Mouse (Mus musculus) CD4-positive, CD25-positive, alpha-beta regulatory T cell, adult 4 months (primary cell): ENCODE measurements around the gene Serpina3j. TPM values are rescaled to one million over a fixed set of nuclear protein-coding genes. Genes with fewer than 3 reads are reported as not detected.

Experiments used
- polyA plus RNA-seq, 2 experiments: library from polyadenylated mRNA; unstranded; fragments of 100-300 nt; shearing (Covaris generic); gene quantifications; one replicate each; pipeline ENCODE4 v1.2.1; 2017

The Serpina3j gene
- polyA plus RNA-seq, 2 experiments from 2014 or later = not detected

Other genes with a start within 250 kb of the Serpina3j start
- gene Serpina5, start 213.4 kb upstream of the Serpina3j start, polyA plus RNA-seq = not detected
- not detected for gene Serpina3a, start 201.8 kb upstream of the Serpina3j start, polyA plus RNA-seq
- not detected for gene Serpina3b, start 186.6 kb upstream of the Serpina3j start, polyA plus RNA-seq
- not detected for gene Serpina3c, start 160.7 kb upstream of the Serpina3j start, polyA plus RNA-seq
- gene Serpina3f, start 100.0 kb upstream of the Serpina3j start, polyA plus RNA-seq = 10 to 100 TPM in 1 of 2 experiments, 1 to 10 TPM in 1; 7.0 to 13.5 TPM
- 100 to 1,000 TPM; 165 to 220 TPM for gene Serpina3g, start 78.3 kb upstream of the Serpina3j start, polyA plus RNA-seq
- not detected for gene Serpina3i, start 51.4 kb upstream of the Serpina3j start, polyA plus RNA-seq
- gene Serpina3k, start 23.9 kb downstream of the Serpina3j start, polyA plus RNA-seq = not detected
- gene Serpina3m, start 23.9 kb downstream of the Serpina3j start, polyA plus RNA-seq = not detected
- gene Serpina3n, start 92.2 kb downstream of the Serpina3j start, polyA plus RNA-seq = not detected
- not detected for gene Gsc, start 158.8 kb downstream of the Serpina3j start, polyA plus RNA-seq